Mouse (Mus musculus): ENCODE data around the gene Ppp1r18.

Gene Ppp1r18

GRCm38 (mm10) chr17:35870151-35870883 is 4.9 kb downstream of the Ppp1r18 start:
- DNase-seq, result no peak

GRCm38 (mm10) chr17:35870884-35871696 is 5.7 kb downstream of the Ppp1r18 start:
- DNase-seq, result peak; percentile 44

- peak; percentile 90 for DNase-seq
These were observed 8.6 kb downstream of the Ppp1r18 start for GRCm38 (mm10) chr17:35873774-35874519.

GRCm38 (mm10) chr17:35874721-35875120 is 9.3 kb downstream of the Ppp1r18 start:
- DNase-seq, result no peak

GRCm38 (mm10) chr17:35879245-35880057 is 14.1 kb downstream of the Ppp1r18 start, which contains the start of gene Dhx16:
Dhx16 (plus strand) TSS chr17:35879819.
- peak; percentile 98 for DNase-seq

GRCm38 (mm10) chr17:35882924-35883323 is 17.5 kb downstream of the Ppp1r18 start:
- no peak for DNase-seq

GRCm38 (mm10) chr17:35883777-35884176 is 18.4 kb downstream of the Ppp1r18 start:
- DNase-seq, result no peak

- DNase-seq, result no peak
These were observed 22.3 kb downstream of the Ppp1r18 start for GRCm38 (mm10) chr17:35887725-35888124.

- DNase-seq, result peak; percentile 96
These were observed 31.6 kb downstream of the Ppp1r18 start, which contains the start of gene 2310061I04Rik for GRCm38 (mm10) chr17:35896781-35897643. 2310061I04Rik (minus strand) TSS chr17:35897431.

- no peak for DNase-seq
These were observed 32.5 kb downstream of the Ppp1r18 start for GRCm38 (mm10) chr17:35897644-35898573.

- DNase-seq, result no peak
These were observed 35.2 kb downstream of the Ppp1r18 start for GRCm38 (mm10) chr17:35900636-35901035.

GRCm38 (mm10) chr17:35903343-35903991 is 38.1 kb downstream of the Ppp1r18 start:
- DNase-seq, result no peak

- DNase-seq, result no peak
These were observed 38.6 kb downstream of the Ppp1r18 start for GRCm38 (mm10) chr17:35903992-35904355.

GRCm38 (mm10) chr17:35905587-35905986 is 40.2 kb downstream of the Ppp1r18 start:
- DNase-seq, result no peak

GRCm38 (mm10) chr17:35907609-35908008 is 42.2 kb downstream of the Ppp1r18 start:
- no peak for DNase-seq

- DNase-seq, result no peak
These were observed 44.0 kb downstream of the Ppp1r18 start for GRCm38 (mm10) chr17:35909186-35909918.

GRCm38 (mm10) chr17:35909919-35910369 is 44.6 kb downstream of the Ppp1r18 start, which contains the start of gene Atat1:
Atat1 (minus strand) TSS chr17:35910075.
- DNase-seq, result peak; percentile 96

- DNase-seq, result no peak
These were observed 49.6 kb downstream of the Ppp1r18 start for GRCm38 (mm10) chr17:35914975-35915374.

Data from retina, postnatal 1 day (tissue).